Mouse (Mus musculus) adrenal gland, adult 2 months (tissue): ENCODE results near the gene Prorsd1. TPM values are rescaled to one million over a fixed set of nuclear protein-coding genes. Genes with fewer than 3 reads are reported as not detected.
A peak's percentile ranks its signal among the peaks of the same experiment; 100 is the strongest.
"Not testable (repeated sequence)": the region's sequence is repeated elsewhere in the genome, so short reads cannot be mapped to it uniquely, and the experiment has no call there.

Experiments
- DNase-seq: peaks from one replicate; pipeline ENCODE4 v3.0.0; 2021
- long read RNA-seq: library from polyadenylated mRNA; stranded (forward); transcript quantifications from one replicate; pipeline ENCODE4 v2.0.0, GENCODE M21; 2021
- polyA plus RNA-seq: library from polyadenylated mRNA; depleted of rRNA; stranded (reverse); fragments of >200 nt; gene quantifications from 2 replicates; pipeline ENCODE4 v1.2.3, GENCODE M21; 2012; rRNA removed
- total RNA-seq, 2 experiments: library from RNA; stranded (reverse); gene quantifications; 2 replicates each; pipeline ENCODE4 v1.2.3; 2021

The Prorsd1 gene
- 10 to 100 TPM; 19.9 to 30.9 TPM for total RNA-seq
- polyA plus RNA-seq: 0.36 and 0.47 TPM in 2 replicates
- long read RNA-seq, transcript Prorsd1-201 (2 exons, 918 nt): major isoform, 21 of 24 reads
- long read RNA-seq, partial matches to known transcripts: 0 of 24 reads
- long read RNA-seq, other reads (novel, unspliced or antisense): 0 of 24 reads

DNA sequence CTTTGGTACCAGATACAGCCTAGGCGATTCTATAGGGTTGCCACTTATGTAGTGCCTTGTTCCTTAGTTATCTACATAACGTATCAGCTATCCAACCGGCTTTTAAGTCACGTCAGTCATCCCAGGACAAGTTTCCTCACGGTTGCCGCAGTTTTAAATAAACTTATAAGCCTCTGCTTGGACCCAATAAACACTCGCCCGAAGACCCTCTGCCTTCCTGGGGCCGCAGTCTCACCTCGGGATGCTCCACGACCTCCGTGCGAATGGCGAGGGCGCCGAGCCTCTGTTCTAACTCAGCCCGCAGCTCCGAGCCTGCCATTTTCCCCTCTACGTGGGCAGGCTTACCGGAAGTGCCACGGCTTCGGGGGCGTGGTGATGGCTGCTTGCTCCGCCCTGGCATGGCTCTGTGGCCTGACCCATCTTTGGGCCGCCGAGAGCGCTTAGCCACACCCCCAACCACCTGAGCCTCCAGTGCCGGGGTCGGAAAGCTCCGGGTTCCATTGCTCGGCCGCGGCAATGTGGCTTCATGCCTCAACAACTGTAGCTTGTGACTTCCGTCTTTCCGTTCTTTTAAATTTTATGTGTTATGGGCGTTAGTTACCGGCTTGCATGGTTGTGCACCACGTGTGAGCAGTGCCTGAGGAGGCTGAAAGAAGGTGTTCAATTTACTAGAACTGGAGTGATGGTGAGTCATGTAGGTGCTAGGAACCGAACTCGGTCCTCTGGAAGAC lies at the start of gene Prorsd1:
Gene Prorsd1 (minus strand): TSS at position 352 of the 731 bp plus-strand sequence.
- peak; percentile 95 for DNase-seq

DNA sequence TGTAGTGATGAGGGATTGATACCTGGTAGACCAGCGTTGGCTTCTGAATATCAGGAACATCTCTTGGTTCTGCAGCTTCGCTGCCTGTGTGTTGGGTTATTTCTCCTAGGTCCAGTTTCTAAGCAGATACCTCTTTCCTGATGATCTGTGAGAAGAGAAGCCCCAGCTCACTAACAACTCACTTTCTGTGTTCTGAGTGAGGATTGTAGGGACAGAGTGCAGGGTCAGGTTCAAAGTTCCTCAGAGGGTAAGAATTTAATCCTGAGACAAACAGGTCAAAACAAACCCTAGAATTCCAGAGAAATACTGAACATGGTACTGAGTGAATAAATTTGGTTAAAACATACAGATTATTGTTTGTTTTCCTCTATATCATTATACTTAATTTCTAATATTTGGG lies 48.6 kb upstream of the Prorsd1 start:
- no peak for DNase-seq

DNA sequence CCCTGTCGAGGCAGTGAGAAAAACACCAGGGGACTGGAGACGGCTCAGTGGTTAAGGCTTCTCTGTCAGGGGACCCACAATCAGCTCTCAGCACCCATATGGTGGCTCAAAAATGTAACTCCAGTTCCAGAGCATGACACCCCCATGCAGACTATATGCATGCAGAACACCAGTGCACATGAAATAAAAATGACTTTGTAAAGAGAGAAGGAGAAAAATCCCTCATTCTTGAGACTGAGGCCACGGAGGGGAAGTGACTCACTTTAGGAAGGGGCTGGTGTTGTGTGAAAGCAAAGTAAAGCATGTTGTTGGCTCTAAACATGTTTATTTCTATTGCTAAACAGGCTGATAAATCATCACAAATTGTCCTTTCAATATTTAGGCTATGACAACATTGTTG lies 46.2 kb upstream of the Prorsd1 start:
- no peak for DNase-seq

DNA sequence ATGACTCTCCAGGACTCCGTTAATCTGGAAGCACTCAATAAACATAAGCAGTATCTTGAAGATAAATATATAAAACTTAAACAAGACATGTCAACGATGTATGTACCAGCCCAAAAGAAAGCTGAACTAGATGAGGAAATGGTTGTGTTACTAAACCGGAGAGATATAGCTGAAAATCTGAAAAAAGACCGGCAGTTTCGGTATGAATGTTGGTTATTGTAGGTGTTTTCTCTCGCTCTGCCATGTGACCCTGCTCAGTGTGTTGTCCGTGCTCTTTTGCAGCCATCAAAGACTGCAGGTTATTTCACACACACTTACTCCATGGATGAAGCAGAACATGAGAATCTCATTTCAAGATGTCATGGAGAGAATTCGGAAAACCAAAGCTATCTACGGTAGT lies 45.6 kb upstream of the Prorsd1 start:
- no peak for DNase-seq

DNA sequence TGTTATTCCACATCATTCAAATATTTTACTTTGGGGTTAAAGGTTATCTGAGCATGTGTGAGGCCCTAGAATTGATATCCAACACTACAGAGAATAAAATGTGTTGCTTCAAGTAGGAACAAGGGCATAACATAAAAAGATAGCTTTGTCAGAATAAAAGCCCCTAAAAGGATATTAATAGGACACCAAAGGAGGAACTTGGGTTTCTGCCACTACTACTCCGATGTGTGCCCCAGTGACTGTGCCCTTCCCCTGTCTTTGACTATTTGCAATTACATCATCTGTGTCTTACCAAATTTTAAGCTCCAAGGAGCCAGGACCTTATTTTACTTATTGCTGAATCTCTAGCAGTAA lies 34.6 kb upstream of the Prorsd1 start:
- no peak for DNase-seq

DNA sequence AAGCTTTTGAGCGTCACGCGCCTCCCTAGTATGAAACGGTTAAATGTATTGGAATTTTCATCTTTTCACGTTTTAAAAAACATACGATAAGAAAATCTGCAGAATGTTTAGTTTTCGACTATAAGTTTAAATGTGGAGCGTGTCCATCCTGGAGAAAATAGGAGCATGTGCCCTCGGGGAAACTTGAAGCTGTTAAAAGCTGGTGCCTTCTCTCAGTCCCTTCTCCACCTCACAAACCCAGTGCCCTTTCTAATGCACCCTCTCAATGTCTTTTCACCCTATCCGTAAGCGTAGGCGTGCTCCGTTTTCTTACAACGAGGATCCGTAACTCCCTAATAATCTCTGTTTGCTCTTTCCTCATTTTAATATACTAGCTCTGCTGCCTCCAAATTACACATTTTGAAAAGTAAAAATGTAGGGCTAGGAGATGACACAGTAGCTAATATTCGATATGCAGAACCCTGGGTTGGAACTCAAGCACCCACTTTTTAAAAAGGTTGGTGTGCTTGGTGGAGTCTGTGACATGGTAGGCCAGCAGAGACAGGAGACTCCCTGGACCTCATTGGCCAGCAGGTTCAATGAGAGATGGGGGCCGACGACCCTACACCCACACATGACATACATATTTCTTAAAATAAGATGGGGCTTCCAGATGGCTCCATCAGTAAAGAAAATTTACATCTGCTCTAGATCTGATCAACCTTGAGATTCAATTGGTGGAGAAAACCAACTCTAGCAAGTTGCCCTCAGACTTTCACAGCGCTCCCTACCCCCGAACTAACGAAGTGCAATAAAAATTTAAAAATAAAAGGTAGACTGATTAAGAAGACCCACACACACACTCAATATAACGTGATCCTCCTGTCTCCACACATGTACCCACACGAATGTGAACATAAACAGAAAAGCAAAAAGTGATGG lies 33.9 kb upstream of the Prorsd1 start:
- DNase-seq: peak; percentile 12

DNA sequence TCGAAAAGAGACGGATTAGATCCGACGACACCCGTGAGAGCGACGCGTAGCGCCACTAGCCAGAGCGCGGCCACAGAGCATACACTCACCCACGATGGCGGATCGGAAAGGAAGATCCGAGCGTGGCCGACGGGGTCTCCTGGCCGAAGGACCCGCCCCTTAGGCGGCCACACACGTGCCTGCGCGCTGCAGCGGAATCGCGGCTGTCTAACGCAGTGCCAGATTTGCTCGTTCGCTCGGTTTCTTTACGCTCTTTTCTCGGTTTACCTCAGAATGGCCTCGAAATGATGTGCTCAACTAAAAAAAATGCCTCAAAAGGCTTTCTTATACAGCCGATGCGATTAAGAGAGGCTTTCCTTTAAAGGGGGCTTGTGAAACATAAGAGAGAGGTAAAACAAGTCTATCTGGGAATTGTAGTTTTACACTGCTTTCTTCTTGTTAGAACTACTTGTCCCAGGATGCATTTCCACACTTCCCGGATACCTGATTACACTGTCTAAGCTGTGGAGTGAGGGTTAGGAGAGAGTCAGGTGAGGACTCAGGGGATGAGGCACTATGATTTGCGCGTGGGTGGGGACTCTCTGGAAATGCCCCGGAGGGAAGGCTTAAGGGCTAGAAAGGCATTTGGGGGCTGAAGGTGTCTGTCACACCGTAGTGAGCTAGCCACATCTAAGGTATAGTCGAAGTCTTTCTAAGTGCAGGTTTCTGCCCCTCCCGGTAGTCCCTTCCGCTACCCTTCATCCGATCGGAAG lies 33.1 kb upstream of the Prorsd1 start, which contains the start of the genes Clhc1 and Rps27a:
Gene Clhc1 (plus strand): TSS at position 199 of the 752 bp plus-strand sequence.
Gene Rps27a (minus strand): TSS at position 358 of the 752 bp plus-strand sequence.
- peak; percentile 94 for DNase-seq

DNA sequence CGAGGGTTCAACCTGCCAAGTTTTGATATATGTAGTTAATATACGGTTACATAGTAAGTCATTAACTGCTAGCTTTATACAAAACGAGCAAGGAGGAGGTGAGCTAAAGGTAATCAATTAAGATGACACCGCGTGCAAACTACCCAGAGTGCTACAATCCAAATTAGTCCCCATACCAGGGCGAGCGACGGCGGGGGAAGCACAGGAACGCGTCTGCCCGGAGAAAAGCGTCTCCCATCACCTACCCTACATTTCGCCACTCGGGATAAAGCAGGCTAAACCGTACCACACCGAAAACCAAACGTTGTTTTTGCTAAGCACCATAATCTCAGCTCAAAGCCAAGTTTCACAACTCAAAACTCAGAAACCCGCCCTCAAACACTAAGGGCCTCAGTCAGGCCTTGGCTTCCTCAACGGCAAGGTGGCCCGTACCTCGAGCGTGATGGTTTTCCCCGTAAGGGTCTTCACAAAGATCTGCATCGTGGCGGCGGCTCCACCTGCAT lies 32.5 kb upstream of the Prorsd1 start:
- no peak for DNase-seq

DNA sequence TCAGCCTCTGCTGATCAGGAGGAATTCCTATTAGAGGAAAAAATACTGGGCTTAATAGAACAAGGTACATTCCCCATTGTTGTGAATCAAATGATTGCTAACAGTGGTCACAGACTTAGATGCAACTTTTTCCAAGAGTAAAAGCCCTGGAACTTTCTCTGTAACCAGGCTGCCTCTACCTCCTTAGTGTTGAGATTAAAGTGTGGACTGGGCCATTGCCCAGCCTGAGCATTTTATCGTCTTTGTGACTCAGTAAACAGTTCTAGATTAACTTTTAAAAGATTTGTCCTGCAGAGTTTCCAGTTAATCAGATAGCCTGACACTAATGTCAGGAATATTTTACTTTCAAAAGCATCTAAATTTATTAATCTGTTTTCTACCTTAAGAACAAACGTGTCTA lies 31.9 kb upstream of the Prorsd1 start:
- DNase-seq: no peak

DNA sequence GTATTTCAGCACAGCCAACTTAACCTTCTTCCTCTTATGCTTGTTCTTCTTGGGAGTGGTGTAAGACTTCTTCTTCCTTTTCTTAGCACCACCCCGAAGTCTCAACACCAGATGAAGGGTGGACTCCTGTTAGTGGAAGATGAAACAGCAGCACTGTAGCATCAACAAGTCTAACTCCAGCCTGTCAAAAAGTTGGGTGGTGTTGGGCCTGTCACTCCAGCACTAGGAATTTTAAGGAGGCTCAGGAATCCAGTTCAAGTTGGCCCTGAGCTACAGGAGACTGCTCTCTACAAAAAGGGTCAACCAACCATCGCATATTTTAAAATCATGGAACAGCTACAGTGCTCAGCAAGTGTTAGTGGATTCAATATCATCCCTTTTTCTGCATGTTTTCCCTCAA lies 31.5 kb upstream of the Prorsd1 start:
- not testable (repeated sequence) for DNase-seq

DNA sequence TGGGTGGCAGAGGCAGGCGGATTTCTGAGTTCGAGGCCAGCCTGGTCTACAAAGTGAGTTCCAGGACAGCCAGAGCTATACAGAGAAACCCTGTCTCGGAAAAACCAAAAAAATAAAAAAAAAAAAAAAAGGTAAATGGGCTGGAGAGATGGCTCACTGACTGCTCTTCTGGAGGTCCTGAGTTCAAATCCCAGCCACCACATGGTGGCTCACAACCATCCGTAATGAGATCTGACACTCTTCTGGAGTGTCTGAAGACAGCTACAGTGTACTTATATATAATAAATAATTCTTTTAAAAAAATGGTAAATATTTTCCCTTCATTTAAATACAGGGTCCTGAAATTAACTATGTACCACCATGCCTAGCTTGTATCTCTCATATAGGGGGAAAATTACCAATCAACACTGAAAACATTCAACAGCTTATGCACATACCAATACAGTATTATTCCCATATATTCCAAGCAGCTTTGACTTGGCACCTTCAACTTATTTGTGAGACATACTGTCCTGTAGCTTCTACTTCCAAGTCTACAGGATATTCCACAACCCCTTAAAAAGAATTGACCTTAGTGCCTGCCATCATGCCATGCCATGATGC lies 30.4 kb upstream of the Prorsd1 start:
- DNase-seq: not testable (repeated sequence)

DNA sequence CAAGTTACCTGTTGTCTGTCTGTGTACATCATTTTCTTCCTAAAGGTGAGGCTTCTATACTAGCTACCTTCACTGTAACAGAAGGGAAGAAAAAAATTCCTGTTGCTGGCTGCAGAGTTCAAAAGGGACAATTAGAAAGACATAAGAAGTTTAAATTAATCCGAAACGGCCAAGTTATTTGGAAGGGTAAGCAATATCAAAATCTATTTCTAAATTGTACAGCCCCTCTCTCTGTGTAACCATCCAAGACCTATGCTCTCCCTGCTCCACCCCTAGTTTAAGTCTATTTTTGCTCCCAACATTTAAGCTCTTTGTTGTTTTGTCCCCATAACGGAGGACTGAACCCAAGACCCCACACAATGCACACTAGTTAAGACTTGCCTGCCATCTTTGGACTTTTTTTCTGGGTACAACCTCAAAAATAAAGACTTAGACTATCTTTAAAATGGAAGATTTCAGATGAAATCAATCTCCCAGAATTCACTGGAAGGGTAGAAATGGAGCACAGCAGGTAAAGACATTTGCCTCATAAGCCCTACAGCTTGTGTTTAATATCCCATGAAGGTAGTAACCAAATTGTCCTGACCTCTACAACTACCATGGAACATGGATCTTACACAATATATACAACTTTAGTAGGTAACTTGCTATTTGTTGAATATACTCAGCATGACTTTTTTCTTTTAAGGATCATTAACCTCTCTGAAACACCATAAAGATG lies 29.6 kb upstream of the Prorsd1 start:
- DNase-seq: no peak

DNA sequence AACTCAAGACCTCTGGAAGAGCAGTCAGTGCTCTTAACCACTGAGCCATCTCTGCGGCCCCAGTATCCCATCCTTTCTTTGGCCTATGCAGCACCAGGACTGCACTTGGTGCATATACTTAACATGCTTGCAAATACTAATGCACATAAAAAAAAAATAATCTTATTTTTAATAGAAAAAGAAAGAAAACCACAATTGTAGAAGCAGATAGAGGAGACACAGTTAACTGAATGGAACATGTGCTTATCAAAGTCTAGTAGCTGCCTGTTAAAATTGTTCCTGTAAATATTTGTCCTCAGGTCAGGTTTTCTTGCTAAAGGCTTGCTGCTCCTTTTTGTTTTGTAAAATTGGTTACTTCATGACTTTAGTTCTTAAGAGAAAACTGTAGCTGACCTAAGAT lies 23.4 kb upstream of the Prorsd1 start:
- no peak for DNase-seq

DNA sequence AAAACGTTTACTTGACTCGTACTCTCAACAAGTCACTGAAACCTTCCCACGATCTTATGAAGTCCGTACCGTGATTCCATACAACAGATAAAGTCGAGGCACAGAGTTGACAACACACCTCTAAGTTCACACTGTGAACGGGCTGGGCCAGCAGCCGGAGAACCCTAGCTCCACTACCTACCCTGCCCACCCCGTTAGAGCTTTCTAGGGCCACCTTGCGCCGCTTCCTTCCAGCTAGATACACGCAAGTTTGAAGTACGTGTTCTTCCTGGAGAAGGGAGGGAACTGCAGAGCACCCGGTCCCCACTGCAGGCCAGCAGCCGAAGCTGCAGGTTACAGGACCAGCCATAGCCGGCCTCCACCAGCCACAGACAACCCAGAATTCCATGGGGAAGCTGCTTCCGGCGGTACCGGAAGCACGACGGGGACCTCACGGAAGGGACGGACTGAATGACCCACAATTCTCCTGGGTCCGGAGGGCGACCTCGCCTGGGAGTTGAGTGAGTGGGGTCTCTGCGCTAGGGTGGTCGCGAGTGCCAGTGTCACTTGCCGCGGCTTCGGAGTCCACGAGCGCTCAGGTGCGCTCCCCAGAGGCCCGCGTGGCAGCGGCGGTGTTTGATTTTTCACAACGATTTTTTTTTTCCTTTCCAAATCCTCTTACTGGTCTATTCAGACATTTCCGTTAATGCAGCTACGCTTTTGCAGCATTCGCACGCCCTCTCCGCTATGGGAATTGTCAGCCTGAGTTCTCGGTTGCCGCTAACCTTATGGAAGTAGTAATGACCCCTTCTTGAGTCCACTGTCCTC lies 11.4 kb upstream of the Prorsd1 start, which contains the start of gene Mtif2:
Gene Mtif2 (plus strand): TSS at position 421 of the 807 bp plus-strand sequence.
- peak; percentile 90 for DNase-seq

DNA sequence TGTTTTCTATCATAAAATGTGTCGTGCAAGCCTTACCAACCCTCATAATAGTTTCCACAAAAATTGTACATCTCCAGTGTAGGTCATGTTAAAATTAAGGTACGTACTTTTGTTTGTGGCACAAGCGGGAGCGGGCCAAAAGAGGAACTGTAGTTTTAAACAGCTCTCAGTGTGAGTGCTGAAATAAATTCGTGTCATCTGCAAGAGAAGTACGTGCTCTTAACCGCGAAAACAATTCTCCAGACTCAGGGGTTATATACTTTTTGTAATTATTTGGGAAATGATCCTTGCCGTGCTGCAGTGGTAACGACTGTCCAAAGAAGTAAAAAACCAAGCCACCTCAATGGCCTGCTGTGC lies 530 bp downstream of the Prorsd1 start:
- no peak for DNase-seq

DNA sequence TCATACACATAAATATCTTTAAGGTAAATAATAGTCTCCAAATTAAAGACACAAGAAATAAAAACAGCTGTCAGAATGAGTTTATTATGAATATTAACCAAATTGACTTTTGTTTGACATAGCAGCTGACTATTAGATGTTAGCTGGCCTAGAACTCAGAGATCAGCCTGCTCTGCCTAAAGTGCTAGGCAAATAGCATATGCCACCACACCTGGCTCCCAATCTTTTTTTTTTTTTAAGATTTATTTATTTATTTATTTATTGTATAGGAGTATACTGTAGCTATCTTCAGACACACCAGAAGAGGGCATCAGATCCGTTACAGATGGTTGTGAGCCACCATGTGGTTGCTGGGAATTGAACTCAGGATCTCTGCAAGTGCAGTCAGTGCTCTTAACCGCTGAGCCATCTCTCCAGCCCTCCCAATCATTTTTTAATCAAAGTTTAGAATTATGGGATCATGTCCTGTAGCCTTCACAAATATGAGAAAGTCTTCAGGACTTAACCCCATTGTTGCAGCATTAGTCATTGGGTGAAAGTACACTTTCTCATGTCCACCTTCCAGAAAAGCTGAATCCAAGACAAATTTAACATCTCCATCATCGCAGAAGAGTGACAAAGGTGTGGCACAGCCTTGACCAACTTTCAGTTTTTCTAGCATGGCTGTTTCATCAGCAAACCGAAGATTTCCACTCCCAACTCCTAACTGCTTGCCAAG lies 1.9 kb downstream of the Prorsd1 start:
- no peak for DNase-seq

DNA sequence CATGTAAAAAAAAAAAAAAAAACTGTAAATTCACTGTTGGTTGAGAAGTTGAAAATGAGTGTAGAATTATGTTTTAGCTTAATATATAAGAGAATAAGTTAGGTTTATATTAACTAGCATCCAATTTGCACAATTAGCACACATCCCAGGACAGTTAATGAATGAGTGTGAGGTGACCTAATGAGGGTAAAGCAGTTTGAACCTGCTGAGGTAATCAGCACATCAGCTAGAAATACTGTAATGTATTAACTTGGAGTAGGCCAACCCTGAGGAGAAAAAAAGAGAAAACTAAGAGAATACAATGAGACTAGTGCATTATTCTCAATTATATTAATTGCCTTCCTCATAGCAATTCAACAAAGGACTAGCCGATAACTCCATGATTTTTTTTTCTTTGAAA lies 5.4 kb downstream of the Prorsd1 start:
- DNase-seq: no peak

DNA sequence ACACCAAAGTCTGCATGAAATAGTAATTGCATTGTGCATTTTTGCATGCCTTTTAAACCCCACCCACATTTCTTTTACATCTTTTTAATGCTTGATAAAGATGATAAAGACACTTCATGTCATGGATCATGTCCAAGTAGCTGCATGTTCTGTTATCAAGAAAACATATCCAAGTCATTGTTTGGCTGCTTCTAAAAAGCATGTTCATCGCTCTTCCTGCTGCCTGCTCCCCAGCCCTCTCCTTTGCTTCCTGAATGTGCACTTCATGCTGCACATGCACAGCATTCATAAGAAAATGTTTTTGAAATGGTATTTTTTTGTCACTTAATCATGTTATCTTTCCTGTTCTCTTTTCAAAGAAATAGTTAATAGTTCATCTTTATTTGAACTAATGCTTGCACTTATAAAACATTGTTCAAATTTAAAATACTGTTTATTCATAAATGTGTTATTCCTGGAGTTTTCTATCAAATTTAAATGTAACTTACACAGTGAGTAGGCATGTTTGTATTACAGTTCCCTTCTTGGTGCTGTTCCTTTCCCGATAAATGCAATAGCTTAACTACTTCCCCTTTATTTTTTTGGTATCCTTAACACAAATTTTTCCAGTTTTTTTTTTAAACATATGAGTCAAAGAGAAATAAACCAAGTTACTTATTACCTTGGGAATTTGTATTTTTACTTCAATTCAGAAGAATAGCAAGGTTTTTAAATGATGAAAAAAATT lies 9.8 kb downstream of the Prorsd1 start:
- DNase-seq: no peak
